Mouse (Mus musculus): Measurements from ENCODE around the gene Gclc. TPM values are rescaled to one million over a fixed set of nuclear protein-coding genes. Genes with fewer than 3 reads are reported as not detected.

Gene Gclc
- polyA plus RNA-seq, 1 experiment = 49.3 TPM

DNA sequence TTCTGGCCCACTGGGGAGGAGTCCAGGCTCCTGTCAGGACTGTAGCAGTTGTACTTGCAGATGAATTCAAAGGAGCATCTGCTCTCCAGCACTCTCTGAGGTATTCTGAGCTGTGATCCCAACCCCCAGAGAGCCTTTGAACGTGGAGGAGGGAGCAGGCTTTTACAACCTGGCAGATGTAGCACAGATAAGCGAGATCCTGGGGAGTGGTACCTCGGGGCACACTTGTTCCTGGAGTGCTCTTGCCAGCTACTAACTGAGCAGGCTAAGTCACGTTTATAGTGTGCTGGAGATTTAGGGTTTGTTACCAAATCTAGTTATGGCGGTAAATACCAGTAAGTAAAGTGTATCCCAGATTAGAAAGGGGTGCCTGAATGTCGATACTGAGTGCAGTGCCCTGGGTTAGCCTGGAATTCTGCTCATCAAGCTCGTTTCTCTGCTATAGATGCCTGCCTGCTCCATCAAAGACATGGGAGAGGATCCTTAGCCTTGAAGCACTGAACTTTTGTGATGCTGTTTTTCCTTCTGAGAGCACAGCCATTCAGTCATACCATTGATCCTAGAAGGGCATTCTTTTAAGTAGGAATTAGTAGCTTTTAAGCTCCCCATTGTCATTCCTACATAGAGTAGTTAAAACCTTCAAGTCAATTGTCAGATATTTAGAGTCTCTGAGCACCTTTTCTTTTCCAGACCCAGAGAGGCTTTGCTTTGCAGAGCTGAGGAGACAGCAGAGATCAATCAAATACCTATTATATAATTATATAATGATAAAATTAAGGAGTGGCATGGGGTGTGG, 22.6 kb downstream of the Gclc start:
- WGBS = 71% methylated on average over 7 of the region's 7 CpGs
- no peaks in the 10 kb centered on the region for H3K4me1 ChIP-seq (ENCODE audit: control insufficient read depth, insufficient read depth, low read length)
- TF ChIP-seq POLR2A (IDR thresholded peaks at IDR 0.05; ENCODE audit: borderline replicate concordance, extremely low read depth, low read depth, low read length) (no peak), CTCF (IDR thresholded peaks at IDR 0.05; ENCODE audit: insufficient read depth, low read length) (no peak)
- no peak overlapping the region for H3K4me3 ChIP-seq (replicated peaks; ENCODE audit: extremely low read depth, low read depth, low read length)
- no peak for DNase-seq

GRCm38 (mm10) chr9:77777622-77778021, 23.3 kb downstream of the Gclc start:
- Histone ChIP-seq H3K4me3 (replicated peaks; ENCODE audit: extremely low read depth, low read depth, low read length) (no peak overlapping the region), H3K4me1 (ENCODE audit: control insufficient read depth, insufficient read depth, low read length) (no peaks in the 10 kb centered on the region)
- no peak for TF ChIP-seq CTCF (IDR thresholded peaks at IDR 0.05; ENCODE audit: insufficient read depth, low read length)
- TF ChIP-seq POLR2A (IDR thresholded peaks at IDR 0.05; ENCODE audit: borderline replicate concordance, extremely low read depth, low read depth, low read length) = no peak
- WGBS = 90% methylated on average over 5 of the region's 5 CpGs
- DNase-seq = no peak

DNA sequence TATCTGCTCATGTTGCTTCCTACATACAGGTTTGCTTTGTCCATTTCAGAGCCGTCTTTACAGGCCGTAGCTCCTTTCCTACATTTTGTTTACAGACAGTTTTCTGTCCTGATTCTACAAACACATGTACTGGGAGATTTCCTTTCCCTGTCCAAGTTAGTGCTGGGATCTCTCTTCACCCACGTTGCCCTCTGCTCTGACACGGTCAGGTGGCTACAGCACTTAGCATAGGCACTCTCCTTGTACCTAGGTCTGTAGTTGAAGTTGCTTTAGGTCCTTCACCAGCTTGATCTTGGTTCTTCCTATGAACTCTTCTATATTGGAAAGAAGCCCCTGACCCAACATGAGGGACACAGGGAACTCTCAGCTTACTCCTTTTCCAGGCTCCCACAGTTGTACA, 25.4 kb downstream of the Gclc start:
- no peak for TF ChIP-seq CTCF (IDR thresholded peaks at IDR 0.05; ENCODE audit: insufficient read depth, low read length)
- TF ChIP-seq POLR2A (IDR thresholded peaks at IDR 0.05; ENCODE audit: borderline replicate concordance, extremely low read depth, low read depth, low read length) = no peak
- Histone ChIP-seq H3K4me3 (replicated peaks; ENCODE audit: extremely low read depth, low read depth, low read length) (no peak overlapping the region), H3K4me1 (ENCODE audit: control insufficient read depth, insufficient read depth, low read length) (peaks cover 3% of the 10 kb centered on the region; the same call in 1 of the 2 replicates)
- 83% methylated on average over 4 of the region's 4 CpGs for WGBS
- DNase-seq = no peak

GRCm38 (mm10) chr9:77781453-77782163, 27.3 kb downstream of the Gclc start:
- TF ChIP-seq CTCF (IDR thresholded peaks at IDR 0.05; ENCODE audit: insufficient read depth, low read length) (no peak), POLR2A (IDR thresholded peaks at IDR 0.05; ENCODE audit: borderline replicate concordance, extremely low read depth, low read depth, low read length) (no peak)
- H3K4me1 ChIP-seq (ENCODE audit: control insufficient read depth, insufficient read depth, low read length) = peaks cover 3% of the 10 kb centered on the region; the same call in 1 of the 2 replicates
- DNase-seq = no peak
- no peak overlapping the region for H3K4me3 ChIP-seq (replicated peaks; ENCODE audit: extremely low read depth, low read depth, low read length)
- WGBS = 45% methylated on average over 5 of the region's 5 CpGs

DNA sequence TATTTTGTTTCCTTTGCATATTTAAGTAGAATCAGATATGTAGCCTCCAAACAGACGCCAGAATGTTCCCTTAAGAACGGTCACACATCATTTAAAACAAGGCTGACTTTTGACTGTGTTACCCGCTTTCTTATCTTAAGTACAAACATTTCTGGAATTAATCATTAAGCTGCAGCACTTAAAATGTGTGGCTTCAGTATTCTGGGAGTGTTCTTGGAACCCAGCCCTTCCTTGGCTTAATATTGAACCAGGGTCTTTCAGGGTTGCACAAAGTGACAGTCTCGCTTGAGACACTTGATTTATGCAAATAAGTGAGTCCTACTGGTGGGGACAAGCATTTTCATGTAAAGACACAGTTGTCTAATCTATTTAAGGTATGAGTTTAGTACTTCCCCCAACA, 27.9 kb downstream of the Gclc start:
- Histone ChIP-seq H3K4me3 (replicated peaks; ENCODE audit: extremely low read depth, low read depth, low read length) (no peak overlapping the region), H3K4me1 (ENCODE audit: control insufficient read depth, insufficient read depth, low read length) (peaks cover 3% of the 10 kb centered on the region; the same call in 1 of the 2 replicates)
- WGBS = 45% methylated on average over 4 of the region's 4 CpGs
- no peak for TF ChIP-seq CTCF (IDR thresholded peaks at IDR 0.05; ENCODE audit: insufficient read depth, low read length)
- TF ChIP-seq POLR2A (IDR thresholded peaks at IDR 0.05; ENCODE audit: borderline replicate concordance, extremely low read depth, low read depth, low read length) = no peak
- DNase-seq = no peak

DNA sequence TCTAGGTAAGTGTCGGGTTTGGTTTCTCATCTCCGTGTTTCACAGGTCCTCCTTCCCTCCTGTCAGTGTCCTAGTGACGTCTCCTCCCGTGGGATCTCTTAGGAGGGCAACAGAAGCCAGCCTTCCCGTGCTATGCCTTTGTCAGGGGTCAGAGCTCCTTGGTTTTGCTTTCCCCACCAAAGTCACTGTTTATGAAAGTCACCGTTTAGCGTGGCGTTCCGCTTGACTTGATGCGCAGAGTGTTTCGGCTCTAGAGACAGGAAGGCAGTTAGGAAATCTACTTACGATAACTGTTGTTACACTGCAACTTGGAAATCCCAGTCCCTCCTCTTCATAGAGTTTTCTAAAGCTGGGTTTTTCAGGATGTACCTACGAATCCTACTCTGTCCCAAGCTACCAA, 28.7 kb downstream of the Gclc start:
- H3K4me1 ChIP-seq (ENCODE audit: control insufficient read depth, insufficient read depth, low read length) = peaks cover 3% of the 10 kb centered on the region; the same call in 1 of the 2 replicates
- 85% methylated on average over 13 of the region's 13 CpGs for WGBS
- no peak for DNase-seq
- no peak overlapping the region for H3K4me3 ChIP-seq (replicated peaks; ENCODE audit: extremely low read depth, low read depth, low read length)
- TF ChIP-seq POLR2A (IDR thresholded peaks at IDR 0.05; ENCODE audit: borderline replicate concordance, extremely low read depth, low read depth, low read length) (no peak), CTCF (IDR thresholded peaks at IDR 0.05; ENCODE audit: insufficient read depth, low read length) (no peak)

DNA sequence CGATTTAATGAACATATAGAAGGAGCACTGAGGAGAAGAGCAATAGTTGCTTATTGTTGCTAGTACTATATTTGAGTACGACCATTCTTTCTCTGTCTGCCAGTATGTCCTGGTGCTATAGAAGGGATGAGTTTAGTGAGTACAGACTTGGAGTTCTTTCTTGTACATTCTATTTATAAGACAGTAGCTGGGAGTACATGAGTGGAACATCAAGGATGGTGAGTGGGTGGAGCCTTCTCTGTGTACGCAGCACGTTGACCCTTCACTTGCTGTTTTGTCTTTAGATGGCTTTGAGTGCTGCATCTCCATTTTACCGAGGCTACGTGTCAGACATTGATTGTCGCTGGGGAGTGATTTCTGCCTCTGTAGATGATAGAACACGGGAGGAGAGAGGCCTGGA, 31.1 kb downstream of the Gclc start:
- no peak for DNase-seq
- TF ChIP-seq POLR2A (IDR thresholded peaks at IDR 0.05; ENCODE audit: borderline replicate concordance, extremely low read depth, low read depth, low read length) = no peak
- TF ChIP-seq CTCF (IDR thresholded peaks at IDR 0.05; ENCODE audit: insufficient read depth, low read length) = no peak
- WGBS = 88% methylated on average over 8 of the region's 8 CpGs
- Histone ChIP-seq H3K4me3 (replicated peaks; ENCODE audit: extremely low read depth, low read depth, low read length) (no peak overlapping the region), H3K4me1 (ENCODE audit: control insufficient read depth, insufficient read depth, low read length) (peaks cover 3% of the 10 kb centered on the region; the same call in 1 of the 2 replicates)

DNA sequence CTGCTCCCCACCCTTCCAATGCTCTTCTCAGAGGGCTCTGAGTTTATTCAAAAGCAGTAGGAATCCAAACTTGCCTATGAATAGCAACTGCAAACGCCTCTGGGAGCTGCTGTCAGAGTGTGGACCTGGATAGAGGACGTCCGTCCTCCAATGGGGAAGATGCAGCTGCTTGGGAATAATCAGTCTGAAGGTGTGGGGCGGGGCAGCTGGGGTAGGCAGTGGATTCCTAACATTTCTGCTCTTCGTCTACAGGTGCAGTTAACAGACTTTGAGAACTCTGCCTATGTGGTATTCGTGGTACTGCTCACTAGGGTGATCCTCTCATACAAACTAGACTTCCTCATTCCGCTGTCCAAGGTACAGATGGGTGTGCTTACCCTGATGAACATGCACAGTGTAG, 33.6 kb downstream of the Gclc start:
- no peak overlapping the region for H3K4me3 ChIP-seq (replicated peaks; ENCODE audit: extremely low read depth, low read depth, low read length)
- DNase-seq = no peak
- TF ChIP-seq POLR2A (IDR thresholded peaks at IDR 0.05; ENCODE audit: borderline replicate concordance, extremely low read depth, low read depth, low read length) (no peak), CTCF (IDR thresholded peaks at IDR 0.05; ENCODE audit: insufficient read depth, low read length) (no peak)
- 88% methylated on average over 7 of the region's 7 CpGs for WGBS
- peaks cover 3% of the 10 kb centered on the region; the same call in 1 of the 2 replicates for H3K4me1 ChIP-seq (ENCODE audit: control insufficient read depth, insufficient read depth, low read length)

- Histone ChIP-seq H3K4me3 (replicated peaks; ENCODE audit: extremely low read depth, low read depth, low read length) (no peak overlapping the region), H3K4me1 (ENCODE audit: control insufficient read depth, insufficient read depth, low read length) (no peaks in the 10 kb centered on the region)
- no peak for TF ChIP-seq CTCF (IDR thresholded peaks at IDR 0.05; ENCODE audit: insufficient read depth, low read length)
- no peak for TF ChIP-seq POLR2A (IDR thresholded peaks at IDR 0.05; ENCODE audit: borderline replicate concordance, extremely low read depth, low read depth, low read length)
- WGBS = 64% methylated on average over 12 of the region's 12 CpGs
- no peak for DNase-seq
Observed at GRCm38 (mm10) chr9:77789615-77790348, 35.4 kb downstream of the Gclc start.
